Mouse (Mus musculus) heart, adult 2 months (tissue): ENCODE measurements at regions not wholly inside any gene's neighbourhood (a gene's known extent, or its start where the extent isn't known, plus 50 kb on each side); places are given as distances from the start of the nearest gene placed in this dataset.

ENCODE experiments used
- CTCF ChIP-seq: fragments of 200-600 bp; IDR thresholded peaks from 2 replicates; pipeline ENCODE4 v1.8.1; 2022; ENCODE audit warnings: antibody characterized with exemption, mild to moderate bottlenecking, moderate library complexity
- EP300 ChIP-seq: fragments of 200-500 bp; IDR thresholded peaks from 2 replicates; pipeline ENCODE4 v1.6.1; 2011; ENCODE audit warnings: low read depth, low read length, control low read depth; ENCODE audit not compliant: insufficient read depth
- POLR2A ChIP-seq: fragments of 200-500 bp; IDR thresholded peaks from 2 replicates; pipeline ENCODE4 v1.6.1; 2011; ENCODE audit warnings: mild to moderate bottlenecking, low read depth, low read length, control low read depth; ENCODE audit not compliant: insufficient read depth

GRCm38 (mm10) chr17:4333091-4333490 lies 637.0 kb upstream of the Nox3 start:
- TF ChIP-seq CTCF: no peak
- TF ChIP-seq POLR2A: no peak
- no peak for TF ChIP-seq EP300
